Mouse (Mus musculus): ENCODE results near the gene Gm9125. TPM values are rescaled to one million over a fixed set of nuclear protein-coding genes. Genes with fewer than 3 reads are reported as not detected.
"Not testable (repeated sequence)": the region's sequence is repeated elsewhere in the genome, so short reads cannot be mapped to it uniquely, and the experiment has no call there.

The Gm9125 gene
- not detected in 2 replicates for polyA plus RNA-seq (2012; rRNA removed)

DNA sequence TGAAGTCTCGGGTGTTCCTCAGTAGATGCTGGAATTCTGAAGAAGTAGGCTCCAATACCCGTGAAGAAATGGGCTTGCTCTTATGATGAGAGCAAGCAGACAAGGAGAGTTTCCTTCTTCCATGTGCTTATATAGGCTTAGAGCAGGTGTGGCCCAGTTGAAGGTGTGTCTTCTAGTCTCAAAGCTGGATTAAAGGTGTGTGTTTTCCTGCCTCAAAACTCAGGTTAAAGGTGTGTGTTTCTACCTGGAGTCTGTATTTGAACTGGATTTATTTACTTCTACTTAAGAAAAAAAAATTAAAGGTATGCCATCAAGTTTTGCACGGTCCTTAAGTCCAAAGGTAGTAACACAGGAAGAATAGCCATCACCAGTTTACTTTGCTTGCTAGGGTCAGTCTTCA lies at the start of gene Gm9125:
Gene Gm9125 (minus strand): TSS at position 101 of the 400 bp plus-strand sequence.
- not testable (repeated sequence) for H3K4me1 ChIP-seq (replicated peaks; ENCODE audit: control insufficient read depth, insufficient read depth, low read length); DNase-seq; H3K36me3 ChIP-seq (ENCODE audit: control insufficient read depth, insufficient read depth, low read length); H3K27ac ChIP-seq (ENCODE audit: control insufficient read depth, insufficient read depth, low read length); H3K4me3 ChIP-seq (ENCODE audit: control insufficient read depth, insufficient read depth, low read length); H3K27me3 ChIP-seq (ENCODE audit: control insufficient read depth, insufficient read depth, low read length)
- 91% methylated on average over 2 of the region's 3 CpGs for WGBS

DNA sequence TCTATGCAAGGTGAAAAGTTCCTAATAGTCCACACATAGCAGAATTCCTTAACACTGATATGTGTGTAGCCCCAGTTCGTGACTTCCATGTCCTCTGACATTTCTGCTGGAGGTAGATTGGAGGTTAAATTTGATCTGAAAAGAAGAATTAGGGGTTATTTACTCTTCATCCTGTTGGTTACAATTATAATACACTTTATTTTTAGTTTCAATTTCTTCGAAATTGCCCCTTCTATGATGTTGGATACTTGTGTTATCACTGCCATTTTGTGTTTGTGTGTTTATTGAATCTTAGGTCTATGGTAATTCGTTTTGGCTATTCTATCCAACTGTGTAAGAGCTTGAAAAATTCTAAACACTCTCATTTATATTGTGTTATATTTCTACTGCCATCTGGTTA lies 17.9 kb upstream of the Gm9125 start, which contains the start of gene Gm10697:
Gene Gm10697 (minus strand): TSS at position 101 of the 400 bp plus-strand sequence.
- H3K4me1 ChIP-seq (replicated peaks; ENCODE audit: control insufficient read depth, insufficient read depth, low read length); H3K27me3 ChIP-seq (ENCODE audit: control insufficient read depth, insufficient read depth, low read length); DNase-seq; H3K36me3 ChIP-seq (ENCODE audit: control insufficient read depth, insufficient read depth, low read length); H3K27ac ChIP-seq (ENCODE audit: control insufficient read depth, insufficient read depth, low read length); H3K4me3 ChIP-seq (ENCODE audit: control insufficient read depth, insufficient read depth, low read length): not testable (repeated sequence)
- WGBS = 68% methylated on average over 2 of the region's 3 CpGs

DNA sequence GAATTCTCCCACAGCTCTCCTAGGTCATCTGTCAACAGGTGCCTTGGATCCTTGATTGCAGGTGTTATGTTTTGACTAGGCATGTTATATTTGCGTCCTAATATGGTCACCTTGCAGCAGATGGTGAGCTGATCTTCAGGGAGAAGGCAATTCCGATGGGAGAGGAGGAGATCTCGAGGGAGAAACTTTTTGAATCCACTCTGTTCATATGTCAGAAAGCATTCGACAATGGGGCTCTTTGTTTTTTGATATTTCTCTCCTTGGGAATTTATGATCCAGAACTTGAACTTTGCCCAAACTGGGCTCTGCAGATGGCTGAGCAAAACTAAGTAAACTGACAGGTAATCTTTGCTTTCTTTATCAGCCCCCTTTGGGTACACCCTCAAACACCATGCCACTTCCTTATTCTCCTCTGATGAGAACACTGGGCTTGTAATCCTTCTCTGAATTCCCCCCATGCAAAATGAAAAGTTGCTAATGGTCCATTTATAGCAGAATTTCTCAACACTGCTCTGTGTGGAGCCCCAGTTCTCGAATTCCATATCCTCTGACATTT lies 5.0 kb downstream of the Gm9125 start:
- not testable (repeated sequence) for H3K27ac ChIP-seq (ENCODE audit: control insufficient read depth, insufficient read depth, low read length); H3K27me3 ChIP-seq (ENCODE audit: control insufficient read depth, insufficient read depth, low read length); H3K36me3 ChIP-seq (ENCODE audit: control insufficient read depth, insufficient read depth, low read length); H3K4me1 ChIP-seq (replicated peaks; ENCODE audit: control insufficient read depth, insufficient read depth, low read length); H3K4me3 ChIP-seq (ENCODE audit: control insufficient read depth, insufficient read depth, low read length); DNase-seq
- WGBS = no CpG with 5 or more reads among the region's 5 CpGs

DNA sequence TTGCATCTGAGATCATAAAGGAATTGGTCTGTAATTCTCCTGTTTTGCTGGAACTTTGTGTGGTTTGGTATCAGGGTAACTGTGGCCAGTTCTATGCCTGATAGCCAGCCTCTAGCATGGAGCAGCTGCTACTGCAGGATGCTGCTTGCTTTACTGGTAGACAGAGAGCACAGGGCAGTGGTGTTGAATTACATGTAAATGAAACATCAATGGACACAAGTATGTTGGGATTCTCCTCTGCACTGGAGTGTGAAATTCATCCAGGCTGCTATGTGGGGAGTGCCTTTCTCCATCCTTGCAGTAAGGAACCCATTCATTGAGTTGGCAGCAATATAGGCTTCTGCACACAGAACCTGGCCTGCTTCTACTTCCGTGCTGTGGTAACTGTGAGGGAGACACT lies 16.4 kb downstream of the Gm9125 start:
- not testable (repeated sequence) for DNase-seq; H3K27me3 ChIP-seq (ENCODE audit: control insufficient read depth, insufficient read depth, low read length); H3K4me1 ChIP-seq (replicated peaks; ENCODE audit: control insufficient read depth, insufficient read depth, low read length); H3K27ac ChIP-seq (ENCODE audit: control insufficient read depth, insufficient read depth, low read length); H3K36me3 ChIP-seq (ENCODE audit: control insufficient read depth, insufficient read depth, low read length); H3K4me3 ChIP-seq (ENCODE audit: control insufficient read depth, insufficient read depth, low read length)
- 84% methylated on average over 1 of the region's 1 CpGs for WGBS

DNA sequence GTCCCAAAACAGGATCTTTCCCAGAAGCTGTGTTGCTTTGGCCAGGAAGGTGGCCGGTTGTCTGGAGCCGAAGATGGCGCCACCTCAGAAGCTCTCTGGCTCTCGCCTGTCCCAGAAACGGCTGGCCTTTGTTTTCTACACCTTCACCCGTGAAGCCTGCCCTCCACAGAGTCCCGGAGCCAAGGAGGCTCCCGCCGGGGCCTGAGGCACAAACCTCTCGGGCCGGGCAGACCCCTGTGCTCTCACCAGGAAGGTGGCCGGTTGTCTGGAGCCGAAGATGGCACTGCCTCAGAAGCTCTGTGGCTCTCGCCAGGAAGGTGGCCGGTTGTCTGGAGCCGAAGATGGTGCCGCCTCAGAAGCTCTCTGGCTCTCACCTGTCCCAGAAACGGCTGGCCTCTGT lies 20.3 kb downstream of the Gm9125 start:
- not testable (repeated sequence) for H3K4me1 ChIP-seq (replicated peaks; ENCODE audit: control insufficient read depth, insufficient read depth, low read length); H3K36me3 ChIP-seq (ENCODE audit: control insufficient read depth, insufficient read depth, low read length); H3K4me3 ChIP-seq (ENCODE audit: control insufficient read depth, insufficient read depth, low read length); H3K27ac ChIP-seq (ENCODE audit: control insufficient read depth, insufficient read depth, low read length); DNase-seq; H3K27me3 ChIP-seq (ENCODE audit: control insufficient read depth, insufficient read depth, low read length)
- WGBS = 93% methylated on average over 18 of the region's 18 CpGs

Other genes starting within 250 kb of the Gm9125 start
- gene Tdpoz3, start 228.9 kb downstream of the Gm9125 start, polyA plus RNA-seq (2012; rRNA removed) = not detected in 2 replicates
- gene Gm9117, start 111.3 kb downstream of the Gm9125 start, polyA plus RNA-seq (2012; rRNA removed) = not detected in 2 replicates
- not detected in 2 replicates for gene Tdpoz5, start 93.6 kb downstream of the Gm9125 start, polyA plus RNA-seq (2012; rRNA removed)
- not detected in 2 replicates for gene Gm10697, start 17.8 kb upstream of the Gm9125 start, polyA plus RNA-seq (2012; rRNA removed)
- gene Gm10696, start 123.3 kb upstream of the Gm9125 start, polyA plus RNA-seq (2012; rRNA removed) = 0.04 TPM in 1 of 2 replicates, not detected in the other
- gene Gm5286, start 141.8 kb upstream of the Gm9125 start, polyA plus RNA-seq (2012; rRNA removed) = not detected in 2 replicates
- not detected in 2 replicates for gene Gm4778, start 209.2 kb upstream of the Gm9125 start, polyA plus RNA-seq (2012; rRNA removed)